Mouse (Mus musculus): ENCODE results near the gene Dad1. TPM values are rescaled to one million over a fixed set of nuclear protein-coding genes. Genes with fewer than 3 reads are reported as not detected.

Dad1 gene
- 4.5 TPM for polyA plus RNA-seq (2014; fragmentation: Illumina TruSeq; extraction: RNeasy Lipid Tissue Mini Kit (QIAGEN cat#74804); ENCODE audit: low replicate concordance)

GRCm38 (mm10) chr14:54253741-54254291 is at the start of gene Dad1, which contains the start of gene Abhd4:
TSS of gene Dad1 (minus strand) at chr14:54254104.
TSS of gene Abhd4 (plus strand) at chr14:54254188.

GRCm38 (mm10) chr14:54284839-54285238 is 30.9 kb upstream of the Dad1 start, which contains the start of gene Olfr49:
TSS of gene Olfr49 (minus strand) at chr14:54284939.

Other genes with a start within 250 kb of the Dad1 start
- 10.4 TPM for gene Abhd4, start 84 bp upstream of the Dad1 start, polyA plus RNA-seq (2014; fragmentation: Illumina TruSeq; extraction: RNeasy Lipid Tissue Mini Kit (QIAGEN cat#74804); ENCODE audit: low replicate concordance)
- gene Olfr49, start 30.8 kb upstream of the Dad1 start, polyA plus RNA-seq (2014; fragmentation: Illumina TruSeq; extraction: RNeasy Lipid Tissue Mini Kit (QIAGEN cat#74804); ENCODE audit: low replicate concordance) = not detected
- 10.3 TPM for gene Oxa1l, start 106.7 kb upstream of the Dad1 start, polyA plus RNA-seq (2014; fragmentation: Illumina TruSeq; extraction: RNeasy Lipid Tissue Mini Kit (QIAGEN cat#74804); ENCODE audit: low replicate concordance)
- gene Slc7a7, start 163.7 kb upstream of the Dad1 start, polyA plus RNA-seq (2014; fragmentation: Illumina TruSeq; extraction: RNeasy Lipid Tissue Mini Kit (QIAGEN cat#74804); ENCODE audit: low replicate concordance) = 17.1 TPM
- gene Mrpl52, start 172.8 kb upstream of the Dad1 start, polyA plus RNA-seq (2014; fragmentation: Illumina TruSeq; extraction: RNeasy Lipid Tissue Mini Kit (QIAGEN cat#74804); ENCODE audit: low replicate concordance) = 33.3 TPM
- 10.3 TPM for gene Mmp14, start 177.5 kb upstream of the Dad1 start, polyA plus RNA-seq (2014; fragmentation: Illumina TruSeq; extraction: RNeasy Lipid Tissue Mini Kit (QIAGEN cat#74804); ENCODE audit: low replicate concordance)
- 4.1 TPM for gene Lrp10, start 210.0 kb upstream of the Dad1 start, polyA plus RNA-seq (2014; fragmentation: Illumina TruSeq; extraction: RNeasy Lipid Tissue Mini Kit (QIAGEN cat#74804); ENCODE audit: low replicate concordance)
- gene Rem2, start 222.0 kb upstream of the Dad1 start, polyA plus RNA-seq (2014; fragmentation: Illumina TruSeq; extraction: RNeasy Lipid Tissue Mini Kit (QIAGEN cat#74804); ENCODE audit: low replicate concordance) = not detected